Mouse (Mus musculus) neural tube, embryonic 15.5 days (tissue): ENCODE results near the gene Gm9837. TPM values are rescaled to one million over a fixed set of nuclear protein-coding genes. Genes with fewer than 3 reads are reported as not detected.

Experiments used
- ATAC-seq: fragments of 200-750 bp; cut with Nextera tagmentation; 2 replicates; pipeline ENCODE4 v1.8.0; 2017; ENCODE audit warnings: mild to moderate bottlenecking, moderate TSS enrichment, moderate library complexity; ENCODE audit not compliant: low FRiP score
- H3K27ac ChIP-seq: fragments of 300-500 bp; sonication (generic); replicated peaks from 2 replicates; pipeline ENCODE4 v1.5.1; 2015; ENCODE audit warnings: mild to moderate bottlenecking, inconsistent platforms
- H3K27me3 ChIP-seq: fragments of 300-500 bp; sonication (generic); replicated peaks from 2 replicates; pipeline ENCODE4 v1.6.1; 2015; ENCODE audit warnings: inconsistent platforms
- H3K36me3 ChIP-seq: fragments of 300-500 bp; sonication (generic); 2 replicates; pipeline ENCODE4 v1.6.1; 2015; ENCODE audit warnings: inconsistent platforms
- H3K4me1 ChIP-seq: fragments of 300-500 bp; sonication (generic); 2 replicates; pipeline ENCODE4 v1.6.1; 2015; ENCODE audit warnings: inconsistent platforms
- H3K4me2 ChIP-seq: fragments of 300-500 bp; sonication (generic); 2 replicates; pipeline ENCODE4 v1.6.1; 2015; ENCODE audit warnings: inconsistent platforms, mild to moderate bottlenecking, moderate library complexity
- H3K4me3 ChIP-seq: fragments of 300-500 bp; sonication (generic); replicated peaks from 2 replicates; pipeline ENCODE4 v1.5.1; 2015; ENCODE audit warnings: mild to moderate bottlenecking, inconsistent platforms
- H3K9ac ChIP-seq: fragments of 300-500 bp; sonication (generic); replicated peaks from 2 replicates; pipeline ENCODE4 v1.6.1; 2015; ENCODE audit warnings: mild to moderate bottlenecking, inconsistent platforms
- H3K9me3 ChIP-seq: fragments of 300-500 bp; sonication (generic); replicated peaks from 2 replicates; pipeline ENCODE4 v1.6.1; 2016; ENCODE audit warnings: inconsistent platforms
- WGBS: fragments of 180-500 bp; shearing (Covaris S2); methylation state at CpG from one replicate; pipeline ENCODE4 v1.1.7; 2015; ENCODE audit warnings: mixed read lengths; 5-methylcytosine and 5-hydroxymethylcytosine counted together
- polyA plus RNA-seq: library from polyadenylated mRNA; unstranded; fragments of >200 nt; fragmentation: Nextera tagmentation; extraction: Ambion mirVana; gene quantifications from 2 replicates; pipeline ENCODE4 v1.2.1, GENCODE M21; 2015

Gene Gm9837
- polyA plus RNA-seq, 1 experiment from 2014 or later, result not detected

DNA sequence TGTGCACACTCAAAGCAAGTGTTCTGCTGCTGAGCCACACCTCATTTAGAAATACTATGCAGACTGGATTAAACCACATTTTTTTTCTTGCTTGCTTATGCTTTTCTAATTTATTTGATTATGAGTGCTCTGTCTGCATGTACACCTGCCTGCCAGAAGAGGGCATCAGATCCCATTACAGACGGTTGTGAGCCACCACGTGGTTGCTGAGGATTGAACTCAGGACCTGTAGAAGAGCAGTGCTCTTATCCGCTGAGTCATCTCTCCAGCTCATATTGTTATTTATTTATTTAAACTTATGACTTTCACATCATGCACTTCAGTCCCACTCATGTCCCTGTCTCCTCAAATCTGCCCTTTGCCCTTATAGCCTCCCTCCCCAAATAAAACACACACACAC, 15.4 kb upstream of the Gm9837 start:
- Histone ChIP-seq H3K4me2 (no peak overlapping the region), H3K36me3 (no peaks in the 10 kb centered on the region), H3K4me3 (no peak overlapping the region), H3K4me1 (peaks cover 10% of the 10 kb centered on the region), H3K27ac (no peak overlapping the region), H3K27me3 (peaks cover 35% of the 10 kb centered on the region), H3K9ac (no peak overlapping the region), H3K9me3 (no peaks in the 10 kb centered on the region)
- no peak for ATAC-seq
- WGBS, result 42% methylated on average over 3 of the region's 3 CpGs

DNA sequence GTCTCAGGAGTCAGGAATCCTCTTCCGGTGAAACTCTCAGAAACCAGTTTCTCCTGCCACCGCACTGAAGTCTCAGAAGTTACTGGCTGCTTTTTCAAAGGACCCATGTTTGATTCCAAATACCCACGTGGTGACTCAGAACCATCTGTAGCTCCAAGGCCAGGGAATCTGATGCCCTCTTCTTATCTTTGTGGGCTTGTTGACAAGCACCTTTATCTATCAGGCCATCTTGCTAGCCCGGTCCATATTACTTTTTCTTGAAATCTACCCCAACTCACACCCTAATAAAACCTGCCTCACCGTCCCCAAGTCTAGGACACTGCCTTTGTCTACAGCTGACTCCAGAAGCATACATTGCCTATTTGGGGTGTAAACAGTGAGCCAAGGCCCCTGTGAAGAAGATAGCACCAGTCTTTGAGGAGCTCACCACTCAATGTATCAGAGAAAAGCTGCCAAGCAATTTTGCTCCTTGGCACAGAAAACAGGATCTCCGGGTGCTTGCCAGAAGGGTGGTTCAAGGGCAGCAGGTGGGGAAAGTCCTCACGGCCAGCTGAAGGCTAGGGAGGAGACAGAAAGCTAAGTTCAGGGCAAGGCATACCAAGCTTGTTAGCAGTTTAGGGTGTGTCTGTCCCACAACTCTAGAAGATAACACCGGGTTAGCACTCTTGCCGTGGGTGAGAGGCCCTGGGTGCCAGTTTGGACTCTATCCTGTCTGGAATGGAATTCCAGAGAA, 13.0 kb upstream of the Gm9837 start:
- Histone ChIP-seq H3K9ac (no peak overlapping the region), H3K36me3 (no peaks in the 10 kb centered on the region), H3K4me3 (no peak overlapping the region), H3K4me1 (peaks cover 28% of the 10 kb centered on the region), H3K9me3 (no peaks in the 10 kb centered on the region), H3K27me3 (peaks cover 56% of the 10 kb centered on the region), H3K27ac (no peak overlapping the region), H3K4me2 (no peak overlapping the region)
- ATAC-seq, result no peak
- WGBS, result 76% methylated on average over 9 of the region's 9 CpGs

DNA sequence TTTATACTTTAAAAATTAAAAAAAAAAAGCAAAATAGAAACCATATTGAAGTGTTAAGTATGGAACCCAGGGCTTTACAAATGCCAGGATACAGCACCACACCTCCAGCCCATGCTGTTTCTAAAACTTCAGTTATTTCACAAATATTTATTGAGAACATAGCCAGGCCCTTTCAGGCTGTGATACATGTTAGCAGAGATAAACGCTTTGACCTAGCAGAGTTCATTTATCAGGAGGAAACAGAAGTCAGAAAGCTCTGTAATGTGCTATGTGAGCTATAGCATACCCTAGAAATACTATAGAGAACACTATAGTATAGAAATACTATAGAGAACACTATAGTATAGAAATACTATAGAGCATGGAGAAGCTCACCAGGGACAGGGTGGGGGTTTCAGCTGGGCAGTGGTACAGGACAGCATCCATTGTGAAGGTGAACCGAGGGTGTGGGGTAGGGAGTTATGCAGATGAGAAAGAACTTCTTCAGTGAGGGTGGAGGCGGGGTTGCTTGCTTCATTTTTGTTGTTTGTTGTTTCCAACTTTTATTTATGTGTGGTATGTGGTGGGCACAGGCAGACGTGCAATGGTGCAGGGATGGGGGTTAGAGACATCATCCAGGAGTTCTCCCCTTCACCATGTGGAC, 10.9 kb upstream of the Gm9837 start:
- Histone ChIP-seq H3K4me3 (no peak overlapping the region), H3K27ac (no peak overlapping the region), H3K9me3 (no peaks in the 10 kb centered on the region), H3K4me2 (no peak overlapping the region), H3K36me3 (no peaks in the 10 kb centered on the region), H3K4me1 (peaks cover 19% of the 10 kb centered on the region), H3K27me3 (peaks cover 54% of the 10 kb centered on the region), H3K9ac (no peak overlapping the region)
- 67% methylated on average over 4 of the region's 4 CpGs for WGBS
- ATAC-seq, result no peak

DNA sequence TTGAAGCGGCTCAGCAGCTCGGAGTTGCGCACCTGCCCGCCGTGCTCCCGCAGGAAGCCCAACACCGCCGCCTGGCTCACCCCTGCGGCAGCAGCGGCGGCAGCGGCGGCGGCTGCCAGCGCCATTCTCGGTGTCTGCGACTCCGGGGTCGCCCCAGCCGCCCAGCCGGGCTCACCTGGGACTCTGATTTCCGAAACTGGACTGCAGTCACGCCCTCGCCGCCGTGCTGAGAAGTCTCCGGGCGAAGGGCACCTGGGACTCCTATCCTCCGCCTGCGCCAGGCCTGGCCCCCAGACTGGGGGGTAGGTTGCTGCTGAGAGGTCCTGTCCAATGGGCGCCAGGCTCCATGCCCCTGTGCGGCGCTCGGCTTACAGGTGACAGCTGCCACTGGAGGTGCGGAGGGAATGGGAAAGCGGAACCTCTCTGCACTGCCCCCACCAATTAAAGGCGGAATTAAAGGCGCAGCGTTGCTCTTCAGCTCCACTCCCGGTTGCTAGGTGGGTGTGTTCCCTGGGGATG, 9.6 kb upstream of the Gm9837 start, which contains the start of the genes Gm9945 and Sowaha:
Gene Gm9945 (plus strand): TSS at position 384 of the 519 bp plus-strand sequence.
Gene Sowaha (minus strand): TSS at position 492 of the 519 bp plus-strand sequence.
- Histone ChIP-seq H3K36me3 (no peaks in the 10 kb centered on the region), H3K27me3 (peaks cover 52% of the 10 kb centered on the region), H3K4me2 (peak within 1 kb of the TSS; percentile 83), H3K27ac (no peak within 1 kb of the TSS), H3K4me3 (peak within 1 kb of the TSS; percentile 53), H3K9ac (peak within 1 kb of the TSS; percentile 43), H3K9me3 (no peaks in the 10 kb centered on the region), H3K4me1 (peaks cover 27% of the 10 kb centered on the region)
- peak; percentile 78 for ATAC-seq
- 2% methylated on average over 39 of the region's 40 CpGs for WGBS

DNA sequence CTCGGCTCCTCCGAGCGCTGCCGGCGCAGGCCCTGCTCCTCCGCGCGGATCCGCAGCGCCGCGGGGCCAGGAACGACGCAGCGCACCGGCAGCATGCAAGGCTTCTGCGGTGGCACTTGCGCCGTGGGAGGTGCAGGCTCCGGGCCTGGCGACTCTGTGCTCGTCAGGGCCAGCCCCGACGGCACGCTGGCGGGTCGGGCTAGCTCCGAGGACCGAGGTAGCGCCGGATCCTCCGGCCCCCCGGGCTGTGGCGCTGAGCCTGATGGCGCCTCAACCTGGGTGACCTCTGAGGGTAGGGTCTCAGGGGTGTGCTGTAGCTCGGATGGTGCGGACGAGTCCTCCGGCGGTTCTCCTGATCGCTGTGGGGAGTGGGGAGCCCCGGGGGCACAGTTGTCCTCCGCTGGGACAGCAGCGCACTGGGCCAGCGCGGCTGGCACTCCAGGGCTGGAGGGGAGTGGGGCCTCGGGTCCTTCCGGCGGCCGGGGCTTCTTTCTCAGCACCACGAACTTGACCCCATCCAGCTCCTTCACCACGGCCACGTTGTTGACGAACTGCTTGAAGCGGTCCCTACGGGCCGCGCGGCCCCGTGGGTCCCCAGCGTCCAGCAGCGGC, 9.0 kb upstream of the Gm9837 start:
- WGBS, result under 1% methylated on average over 60 of the region's 62 CpGs
- peaks cover 52% of the 10 kb centered on the region for H3K27me3 ChIP-seq
- peak overlapping the region; percentile 43 for H3K9ac ChIP-seq

DNA sequence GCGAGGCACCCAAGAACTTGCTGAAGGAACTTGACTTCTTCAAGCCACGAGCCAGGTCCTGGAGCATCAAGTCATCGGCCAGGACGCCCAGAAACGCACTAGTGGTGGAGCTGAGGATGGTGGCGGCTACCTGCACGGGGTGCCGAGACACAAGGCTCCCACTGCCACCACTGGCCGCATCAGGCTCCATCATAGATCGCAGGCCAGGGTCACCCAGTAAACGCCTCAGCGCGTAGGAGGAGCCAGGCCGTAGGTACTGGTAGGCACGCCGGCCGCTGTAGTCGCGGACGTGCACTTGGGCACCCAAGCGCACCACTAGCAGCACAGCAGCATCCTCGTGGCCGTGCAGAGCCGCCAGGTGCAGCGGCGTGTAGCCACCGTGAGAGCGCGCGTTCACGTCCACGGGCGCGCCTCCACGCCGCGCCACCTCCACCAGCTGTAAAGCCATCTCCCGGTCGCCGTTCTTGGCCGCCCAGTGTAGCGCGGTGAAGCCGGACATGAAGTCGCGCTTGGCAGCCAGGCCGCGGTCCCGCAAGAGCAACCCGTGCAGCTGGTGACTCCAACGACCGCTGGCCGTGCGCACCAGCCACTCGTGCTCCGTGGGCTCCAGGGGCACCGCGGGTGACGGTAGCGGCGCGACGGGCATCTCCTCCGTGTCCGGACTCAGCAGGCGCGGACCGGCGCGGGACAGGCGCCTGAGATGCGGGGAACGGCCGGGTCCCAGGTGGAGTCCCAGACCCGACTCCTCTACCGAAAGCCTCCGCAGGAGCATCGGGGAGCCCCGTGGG, 8.3 kb upstream of the Gm9837 start:
- Histone ChIP-seq H3K27ac (no peak overlapping the region), H3K4me2 (peak overlapping the region; percentile 83), H3K36me3 (no peaks in the 10 kb centered on the region), H3K4me1 (peaks cover 27% of the 10 kb centered on the region), H3K4me3 (peak overlapping the region; percentile 53), H3K9ac (peak overlapping the region; percentile 43), H3K9me3 (no peaks in the 10 kb centered on the region), H3K27me3 (peaks cover 56% of the 10 kb centered on the region)
- 0 out of 2 replicates have a peak, but pooled peaks have one; percentile 19 for ATAC-seq
- WGBS, result 5% methylated on average over 79 of the region's 79 CpGs

More for the DNA sequence above, 9.0 kb upstream of the Gm9837 start:
- peak overlapping the region; percentile 53 for H3K4me3 ChIP-seq
- no peaks in the 10 kb centered on the region for H3K36me3 ChIP-seq
- H3K4me1 ChIP-seq, result peaks cover 27% of the 10 kb centered on the region
- peak overlapping the region; percentile 83 for H3K4me2 ChIP-seq
- H3K27ac ChIP-seq, result no peak overlapping the region
- no peaks in the 10 kb centered on the region for H3K9me3 ChIP-seq
- peak; percentile 32; the same call in 1 of the 2 replicates for ATAC-seq

DNA sequence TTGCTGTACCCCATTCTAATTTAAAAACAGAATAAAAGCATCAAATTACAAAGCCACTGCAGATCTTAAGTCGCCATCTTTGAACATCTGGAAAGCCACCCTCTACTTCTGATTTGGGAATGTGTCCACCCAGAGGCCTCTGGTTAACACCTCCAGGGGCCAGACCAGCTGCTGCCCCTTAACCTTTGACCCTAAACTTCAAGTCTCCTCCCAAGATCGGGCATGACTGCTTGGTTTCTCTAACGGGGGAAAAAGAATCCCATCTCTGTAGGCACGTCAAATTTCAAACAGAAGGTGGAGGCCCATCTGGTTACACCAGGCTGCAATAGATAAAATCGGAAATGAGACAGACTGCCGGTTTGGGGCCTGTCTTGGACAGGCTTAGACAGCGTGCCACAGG, 7.6 kb upstream of the Gm9837 start:
- 51% methylated on average over 7 of the region's 7 CpGs for WGBS

DNA sequence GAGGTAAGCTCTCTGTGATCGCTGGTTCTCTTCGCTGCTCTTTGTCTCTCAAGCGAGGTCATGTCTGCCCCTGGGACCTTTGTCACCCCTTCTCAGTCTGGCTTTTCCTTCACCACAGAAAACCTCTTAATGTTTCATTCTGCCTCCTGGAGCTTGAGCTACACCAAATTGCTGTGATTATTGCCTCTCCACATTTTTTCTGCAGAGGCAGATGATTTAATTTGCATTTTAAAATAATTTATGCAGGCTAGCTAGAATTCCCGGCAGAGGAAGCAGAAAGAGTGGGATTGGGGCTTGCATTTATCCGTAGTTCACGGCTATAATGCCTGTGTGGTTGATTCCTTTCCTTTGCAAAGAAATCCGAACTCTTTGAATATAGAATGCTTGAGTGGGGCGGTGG, 5.3 kb upstream of the Gm9837 start:
- Histone ChIP-seq H3K9ac (no peak overlapping the region), H3K4me3 (no peak overlapping the region), H3K9me3 (no peaks in the 10 kb centered on the region), H3K4me1 (peaks cover 30% of the 10 kb centered on the region), H3K27me3 (peaks cover 48% of the 10 kb centered on the region), H3K4me2 (peak overlapping the region; percentile 39), H3K36me3 (no peaks in the 10 kb centered on the region), H3K27ac (no peak overlapping the region)
- ATAC-seq, result no peak
- WGBS, result 13% methylated on average over 8 of the region's 8 CpGs

More for the DNA sequence above, 7.6 kb upstream of the Gm9837 start:
- no peak overlapping the region for H3K4me3 ChIP-seq
- 0 out of 2 replicates have a peak overlapping the region, but pooled peaks have one; percentile 83 for H3K4me2 ChIP-seq
- no peak overlapping the region for H3K27ac ChIP-seq
- H3K9me3 ChIP-seq, result no peaks in the 10 kb centered on the region
- H3K36me3 ChIP-seq, result no peaks in the 10 kb centered on the region
- H3K27me3 ChIP-seq, result peaks cover 57% of the 10 kb centered on the region
- ATAC-seq, result no peak
- H3K9ac ChIP-seq, result no peak overlapping the region
- H3K4me1 ChIP-seq, result peaks cover 27% of the 10 kb centered on the region

DNA sequence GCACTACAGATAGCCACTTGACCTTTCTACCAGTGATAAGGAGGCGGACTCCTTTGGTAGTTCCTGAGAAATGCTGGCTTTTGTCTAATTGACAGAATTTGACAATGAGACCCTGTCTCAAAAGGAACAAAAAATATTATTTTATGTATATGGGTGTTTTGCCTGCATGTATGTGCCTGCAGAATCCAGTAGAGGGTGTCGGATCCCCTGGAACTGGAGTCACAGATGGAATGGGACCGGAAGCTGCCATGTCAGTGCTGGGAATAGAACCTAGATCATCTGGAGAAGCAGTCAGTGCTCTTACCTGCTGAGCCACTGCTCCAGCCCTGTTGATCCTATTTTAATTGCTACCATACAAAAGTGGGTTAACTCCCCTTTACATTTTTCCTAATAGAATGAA, 2.4 kb upstream of the Gm9837 start:
- Histone ChIP-seq H3K4me3 (no peak overlapping the region), H3K27me3 (peaks cover 24% of the 10 kb centered on the region), H3K9me3 (no peaks in the 10 kb centered on the region), H3K27ac (no peak overlapping the region), H3K4me1 (peaks cover 24% of the 10 kb centered on the region), H3K9ac (no peak overlapping the region), H3K36me3 (no peaks in the 10 kb centered on the region), H3K4me2 (no peak overlapping the region)
- WGBS, result 85% methylated on average over 3 of the region's 3 CpGs
- ATAC-seq, result no peak

DNA sequence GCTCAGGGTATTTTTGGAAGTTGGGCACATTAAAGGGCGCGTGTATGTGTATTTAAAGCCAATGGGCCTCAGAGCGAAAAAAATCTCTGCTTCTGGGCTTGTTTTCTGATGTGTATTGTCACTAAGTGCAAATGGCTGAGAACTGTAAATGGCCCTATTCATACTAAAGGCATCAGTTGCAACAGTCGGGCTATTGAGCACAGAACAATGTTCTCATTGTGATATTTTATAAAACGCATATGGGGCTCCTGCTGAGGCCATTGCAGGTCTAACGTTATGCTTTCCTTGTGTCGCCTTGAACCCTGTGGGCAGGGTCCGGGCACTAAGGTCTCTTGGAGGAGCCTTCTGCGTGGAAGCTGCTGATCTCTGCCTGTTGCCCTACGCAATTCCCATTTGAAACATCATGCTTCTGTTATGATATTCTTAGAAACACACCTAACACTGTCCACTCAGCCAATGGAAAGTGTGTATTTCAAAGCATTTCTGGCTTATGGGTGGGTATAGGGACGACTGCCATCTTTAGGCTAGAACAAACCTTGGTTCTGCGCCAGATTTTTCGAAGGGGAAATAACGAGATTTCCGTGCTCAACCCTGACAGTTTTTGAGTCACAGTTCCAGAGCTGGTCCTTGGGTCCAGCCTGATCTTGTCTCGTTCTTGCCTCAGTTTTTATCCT, 848 bp downstream of the Gm9837 start:
- peaks cover 49% of the 10 kb centered on the region for H3K27me3 ChIP-seq
- H3K27ac ChIP-seq, result no peak overlapping the region
- ATAC-seq, result no peak; the same call in 1 of the 2 replicates
- no peak overlapping the region for H3K9ac ChIP-seq
- H3K4me3 ChIP-seq, result no peak overlapping the region
- WGBS, result 30% methylated on average over 16 of the region's 16 CpGs
- H3K36me3 ChIP-seq, result no peaks in the 10 kb centered on the region
- H3K4me1 ChIP-seq, result peaks cover 25% of the 10 kb centered on the region
- peak overlapping the region; percentile 56 for H3K4me2 ChIP-seq
- no peaks in the 10 kb centered on the region for H3K9me3 ChIP-seq
